Mouse (Mus musculus) stomach, embryonic 15.5 days (tissue): ENCODE data around the gene Sgta. TPM values are rescaled to one million over a fixed set of nuclear protein-coding genes. Genes with fewer than 3 reads are reported as not detected.
A peak's percentile ranks its signal among the peaks of the same experiment; 100 is the strongest.

Source experiments
- ATAC-seq: fragments of 200-750 bp; cut with Nextera tagmentation; 2 replicates; pipeline ENCODE4 v1.8.0; 2017; ENCODE audit warnings: low read depth, moderate number of reproducible peaks, moderate TSS enrichment; ENCODE audit not compliant: insufficient read depth, low FRiP score
- H3K27ac ChIP-seq: fragments of 300-500 bp; sonication (generic); 2 replicates; pipeline ENCODE4 v1.5.1; 2015; ENCODE audit warnings: mild to moderate bottlenecking, inconsistent platforms
- H3K27me3 ChIP-seq: fragments of 300-500 bp; sonication (generic); replicated peaks from 2 replicates; pipeline ENCODE4 v1.6.1; 2015; ENCODE audit warnings: inconsistent platforms
- H3K36me3 ChIP-seq: fragments of 300-500 bp; sonication (generic); 2 replicates; pipeline ENCODE4 v1.6.1; 2015; ENCODE audit warnings: inconsistent platforms
- H3K4me1 ChIP-seq: fragments of 300-500 bp; sonication (generic); 2 replicates; pipeline ENCODE4 v1.6.1; 2015; ENCODE audit warnings: inconsistent platforms
- H3K4me2 ChIP-seq: fragments of 300-500 bp; sonication (generic); 2 replicates; pipeline ENCODE4 v1.6.1; 2015; ENCODE audit warnings: mild to moderate bottlenecking, inconsistent platforms
- H3K4me3 ChIP-seq: fragments of 300-500 bp; sonication (generic); replicated peaks from 2 replicates; pipeline ENCODE4 v1.5.1; 2015; ENCODE audit warnings: inconsistent platforms
- H3K9ac ChIP-seq: fragments of 300-500 bp; sonication (generic); 2 replicates; pipeline ENCODE4 v1.6.1; 2015; ENCODE audit warnings: inconsistent platforms
- H3K9me3 ChIP-seq: fragments of 300-500 bp; sonication (generic); 2 replicates; pipeline ENCODE4 v1.6.1; 2016; ENCODE audit warnings: inconsistent platforms
- WGBS: fragments of 180-500 bp; shearing (Covaris S2); methylation state at CpG from one replicate; pipeline ENCODE4 v1.1.7; 2015; 5-methylcytosine and 5-hydroxymethylcytosine counted together
- polyA plus RNA-seq: library from polyadenylated mRNA; unstranded; fragments of >200 nt; fragmentation: Nextera tagmentation; extraction: Ambion mirVana; gene quantifications from 2 replicates; pipeline ENCODE4 v1.2.1, GENCODE M21; 2015

Gene Sgta
- 159 and 163 TPM in 2 replicates for polyA plus RNA-seq

GRCm38 (mm10) chr10:81059603-81060543 lies at the start of gene Sgta:
TSS of gene Sgta (minus strand) at chr10:81060181.
- Histone ChIP-seq H3K4me2 (peak within 1 kb of the TSS; percentile 89), H3K36me3 (no peaks in the 10 kb centered on the region), H3K9me3 (no peaks in the 10 kb centered on the region), H3K4me1 (peaks cover 20% of the 10 kb centered on the region), H3K27ac (0 out of 2 replicates have a peak within 1 kb of the TSS, but pooled peaks have one; percentile 26), H3K27me3 (no peaks in the 10 kb centered on the region), H3K4me3 (peak within 1 kb of the TSS; percentile 94), H3K9ac (peak within 1 kb of the TSS; percentile 88)
- ATAC-seq, result peak; percentile 93
- under 1% methylated on average over 48 of the region's 48 CpGs for WGBS

- peak overlapping the region; percentile 87 for H3K4me2 ChIP-seq
- peak; percentile 89 for ATAC-seq
- peak overlapping the region; percentile 77 for H3K4me3 ChIP-seq
- peaks cover 14% of the 10 kb centered on the region for H3K4me1 ChIP-seq
- peak overlapping the region; percentile 99 for H3K9ac ChIP-seq
- peak overlapping the region; percentile 100 for H3K27ac ChIP-seq
- H3K36me3 ChIP-seq, result peaks cover 28% of the 10 kb centered on the region
- no peaks in the 10 kb centered on the region for H3K27me3 ChIP-seq
- no peaks in the 10 kb centered on the region for H3K9me3 ChIP-seq
- WGBS, result under 1% methylated on average over 35 of the region's 35 CpGs
Observed at GRCm38 (mm10) chr10:81106113-81106721, 46.2 kb upstream of the Sgta start.

- H3K9me3 ChIP-seq, result no peaks in the 10 kb centered on the region
- no peaks in the 10 kb centered on the region for H3K27me3 ChIP-seq
- WGBS, result under 1% methylated on average over 56 of the region's 56 CpGs
- H3K9ac ChIP-seq, result peak within 1 kb of the TSS; percentile 99
- ATAC-seq, result peak; percentile 93
- H3K4me1 ChIP-seq, result peaks cover 14% of the 10 kb centered on the region
- H3K4me2 ChIP-seq, result peak within 1 kb of the TSS; percentile 87
- H3K4me3 ChIP-seq, result peak within 1 kb of the TSS; percentile 77
- H3K27ac ChIP-seq, result peak within 1 kb of the TSS; percentile 100
- peaks cover 23% of the 10 kb centered on the region for H3K36me3 ChIP-seq
Observed at GRCm38 (mm10) chr10:81105565-81106112, 45.7 kb upstream of the Sgta start, which contains the start of gene Map2k2. TSS of gene Map2k2 (plus strand) at chr10:81105915.

- no peak overlapping the region for H3K4me2 ChIP-seq
- no peaks in the 10 kb centered on the region for H3K27me3 ChIP-seq
- H3K27ac ChIP-seq, result no peak overlapping the region
- peak; percentile 73 for ATAC-seq
- H3K9me3 ChIP-seq, result no peaks in the 10 kb centered on the region
- H3K4me3 ChIP-seq, result no peak overlapping the region
- H3K4me1 ChIP-seq, result 0 out of 2 replicates have a peak, but pooled peaks cover 3% of the 10 kb centered on the region
- no peak overlapping the region for H3K9ac ChIP-seq
- WGBS, result 51% methylated on average over 9 of the region's 9 CpGs
- no peaks in the 10 kb centered on the region for H3K36me3 ChIP-seq
Observed at GRCm38 (mm10) chr10:81094931-81095678, 35.1 kb upstream of the Sgta start.

GRCm38 (mm10) chr10:81092465-81093250 lies 32.7 kb upstream of the Sgta start:
- no peak overlapping the region for H3K27ac ChIP-seq
- no peaks in the 10 kb centered on the region for H3K9me3 ChIP-seq
- ATAC-seq, result peak; percentile 67; the same call in 1 of the 2 replicates
- 0 out of 2 replicates have a peak, but pooled peaks cover 3% of the 10 kb centered on the region for H3K4me1 ChIP-seq
- H3K4me3 ChIP-seq, result no peak overlapping the region
- WGBS, result 43% methylated on average over 22 of the region's 22 CpGs
- H3K36me3 ChIP-seq, result no peaks in the 10 kb centered on the region
- H3K4me2 ChIP-seq, result no peak overlapping the region
- no peaks in the 10 kb centered on the region for H3K27me3 ChIP-seq
- no peak overlapping the region for H3K9ac ChIP-seq

GRCm38 (mm10) chr10:81090621-81091020 lies 30.6 kb upstream of the Sgta start:
- no peak overlapping the region for H3K9ac ChIP-seq
- H3K27ac ChIP-seq, result no peak overlapping the region
- WGBS, result 65% methylated on average over 7 of the region's 7 CpGs
- H3K4me3 ChIP-seq, result no peak overlapping the region
- H3K9me3 ChIP-seq, result no peaks in the 10 kb centered on the region
- ATAC-seq, result no peak
- H3K4me1 ChIP-seq, result 0 out of 2 replicates have a peak, but pooled peaks cover 3% of the 10 kb centered on the region
- H3K27me3 ChIP-seq, result no peaks in the 10 kb centered on the region
- H3K36me3 ChIP-seq, result no peaks in the 10 kb centered on the region
- H3K4me2 ChIP-seq, result no peak overlapping the region

GRCm38 (mm10) chr10:81089216-81089615 lies 29.2 kb upstream of the Sgta start:
- Histone ChIP-seq H3K9me3 (no peaks in the 10 kb centered on the region), H3K9ac (no peak overlapping the region), H3K27me3 (no peaks in the 10 kb centered on the region), H3K27ac (no peak overlapping the region), H3K4me3 (no peak overlapping the region), H3K4me2 (no peak overlapping the region), H3K4me1 (0 out of 2 replicates have a peak, but pooled peaks cover 3% of the 10 kb centered on the region), H3K36me3 (no peaks in the 10 kb centered on the region)
- ATAC-seq, result no peak
- 51% methylated on average over 2 of the region's 2 CpGs for WGBS

- H3K9ac ChIP-seq, result no peak overlapping the region
- H3K36me3 ChIP-seq, result peaks cover 4% of the 10 kb centered on the region; the same call in 1 of the 2 replicates
- H3K4me1 ChIP-seq, result 0 out of 2 replicates have a peak, but pooled peaks cover 3% of the 10 kb centered on the region
- no peaks in the 10 kb centered on the region for H3K9me3 ChIP-seq
- WGBS, result 46% methylated on average over 2 of the region's 2 CpGs
- no peak overlapping the region for H3K4me3 ChIP-seq
- no peak overlapping the region for H3K27ac ChIP-seq
- no peaks in the 10 kb centered on the region for H3K27me3 ChIP-seq
- ATAC-seq, result no peak
- H3K4me2 ChIP-seq, result no peak overlapping the region
Observed at GRCm38 (mm10) chr10:81087021-81087420, 27.0 kb upstream of the Sgta start.

GRCm38 (mm10) chr10:81082168-81082960 lies 22.4 kb upstream of the Sgta start:
- H3K27me3 ChIP-seq, result no peaks in the 10 kb centered on the region
- no peak for ATAC-seq
- H3K4me2 ChIP-seq, result no peak overlapping the region
- WGBS, result 72% methylated on average over 7 of the region's 7 CpGs
- H3K9ac ChIP-seq, result no peak overlapping the region
- no peak overlapping the region for H3K4me3 ChIP-seq
- H3K9me3 ChIP-seq, result no peaks in the 10 kb centered on the region
- H3K4me1 ChIP-seq, result no peaks in the 10 kb centered on the region
- H3K27ac ChIP-seq, result no peak overlapping the region
- peaks cover 50% of the 10 kb centered on the region for H3K36me3 ChIP-seq

- no peak overlapping the region for H3K9ac ChIP-seq
- H3K36me3 ChIP-seq, result peaks cover 59% of the 10 kb centered on the region
- no peaks in the 10 kb centered on the region for H3K4me1 ChIP-seq
- ATAC-seq, result no peak
- H3K27ac ChIP-seq, result no peak overlapping the region
- H3K9me3 ChIP-seq, result no peaks in the 10 kb centered on the region
- no peak overlapping the region for H3K4me3 ChIP-seq
- no peak overlapping the region for H3K4me2 ChIP-seq
- WGBS, result 92% methylated on average over 31 of the region's 31 CpGs
- no peaks in the 10 kb centered on the region for H3K27me3 ChIP-seq
Observed at GRCm38 (mm10) chr10:81080008-81080655, 20.2 kb upstream of the Sgta start.
